11 mouse cellular contexts compared by ENCODE assay signal in the genomic region with DNA sequence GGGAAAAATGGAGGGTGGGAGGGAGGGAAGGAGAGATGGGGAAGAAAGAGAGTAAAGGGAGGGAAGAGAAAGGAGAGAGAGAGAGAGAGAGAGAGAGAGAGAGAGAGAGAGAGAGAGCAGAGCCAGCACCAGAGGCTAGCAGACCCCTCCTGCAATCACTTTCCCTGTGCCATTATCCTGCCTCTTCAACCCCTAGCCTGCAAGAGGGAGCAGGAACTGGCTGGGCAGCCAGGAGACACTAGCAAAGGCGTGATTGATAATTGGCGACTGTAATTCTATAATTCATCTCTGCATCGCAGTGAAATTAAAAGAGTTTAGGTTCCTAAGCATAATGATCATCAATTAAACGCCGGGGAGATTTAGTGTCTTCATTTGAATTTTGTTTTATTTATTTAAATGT.
"Had no signal": no experiment of that assay in that cellular context is flagged by ENCODE, and none has a peak within 500 bp of the region (broad histone marks: within the 10 kb centered on the region; RNA-seq: fewer than 3 reads in every experiment).

No protein-coding gene starts in this region.

- DNase-seq: kidney, adult 18-20 months; kidney, postnatal 10 days; lung, adult 18-20 months; right cerebral cortex, postnatal 14 days; thymus, adult 2 months; thymus, postnatal 25 days had no signal

- H3K4me3 ChIP-seq: layer of hippocampus, adult 2 months; limb, embryonic 13.5 days; neural tube, embryonic 13.5 days; stomach, embryonic 15.5 days had no signal

- H3K27ac ChIP-seq: layer of hippocampus, adult 2 months; limb, embryonic 13.5 days; liver, embryonic 14.5 days; neural tube, embryonic 13.5 days; stomach, embryonic 15.5 days had no signal

- H3K36me3 ChIP-seq: limb, embryonic 13.5 days; neural tube, embryonic 13.5 days; stomach, embryonic 15.5 days had no signal

- H3K4me2 ChIP-seq: limb, embryonic 13.5 days; neural tube, embryonic 13.5 days; stomach, embryonic 15.5 days had no signal

- H3K9ac ChIP-seq: limb, embryonic 13.5 days; liver, embryonic 14.5 days; neural tube, embryonic 13.5 days; stomach, embryonic 15.5 days had no signal

- H3K9me3 ChIP-seq: neural tube, embryonic 13.5 days; stomach, embryonic 15.5 days had no signal

- H3K4me1 ChIP-seq: limb, embryonic 13.5 days; stomach, embryonic 15.5 days had no signal

- H3K27me3 ChIP-seq: stomach, embryonic 15.5 days had no signal
